Mouse (Mus musculus) hematopoietic stem cell, adult 5-6 weeks (primary cell): ENCODE results near the gene Traf6. TPM values are rescaled to one million over a fixed set of nuclear protein-coding genes. Genes with fewer than 3 reads are reported as not detected.

Experiments used
- ATAC-seq, 2 experiments: fragments of 125-278 bp in 1 of 2; replicated peaks in 1 of 2; 2 replicates each; pipeline ENCODE4 v1.8.0; 2016 to 2017; ENCODE audit warnings: inconsistent platforms in 2 of 2, mild to moderate bottlenecking in 2 of 2, moderate number of reproducible peaks in 2 of 2, low read depth in 1 of 2, moderate TSS enrichment in 1 of 2; ENCODE audit not compliant: low FRiP score in 2 of 2, poor library complexity in 2 of 2, severe bottlenecking in 2 of 2, insufficient read depth in 1 of 2, low TSS enrichment in 1 of 2
- total RNA-seq: library from RNA; stranded (forward); fragments of 172-1452, 232-1000 nt; gene quantifications from 2 replicates; pipeline ENCODE4 v1.2.3, GENCODE M21; 2017

The Traf6 gene
- total RNA-seq, 1 experiment from 2014 or later = 21.7 TPM

GRCm38 (mm10) chr2:101688011-101688410 is 9.8 kb downstream of the Traf6 start:
- ATAC-seq = no peak

GRCm38 (mm10) chr2:101690252-101690827 is 12.1 kb downstream of the Traf6 start:
- ATAC-seq = no peak

- ATAC-seq = no peak
These were observed 14.8 kb downstream of the Traf6 start for GRCm38 (mm10) chr2:101693043-101693442.

GRCm38 (mm10) chr2:101693577-101694215 is 15.5 kb downstream of the Traf6 start:
- no peak for ATAC-seq

- ATAC-seq = no peak
These were observed 17.4 kb downstream of the Traf6 start for GRCm38 (mm10) chr2:101695584-101695983.

GRCm38 (mm10) chr2:101699284-101699683 is 21.1 kb downstream of the Traf6 start:
- no peak for ATAC-seq

GRCm38 (mm10) chr2:101705941-101706485 is 27.8 kb downstream of the Traf6 start:
- ATAC-seq = no peak

GRCm38 (mm10) chr2:101711608-101712007 is 33.4 kb downstream of the Traf6 start:
- no peak for ATAC-seq

GRCm38 (mm10) chr2:101715650-101716323 is 37.6 kb downstream of the Traf6 start:
- ATAC-seq = peak; percentile 32 to 77; a peak in 2 of 4 replicates

GRCm38 (mm10) chr2:101717162-101717561 is 38.9 kb downstream of the Traf6 start:
- no peak for ATAC-seq

GRCm38 (mm10) chr2:101721835-101722234 is 43.6 kb downstream of the Traf6 start:
- ATAC-seq = no peak

- no peak for ATAC-seq
These were observed 44.4 kb downstream of the Traf6 start for GRCm38 (mm10) chr2:101722370-101723332.

GRCm38 (mm10) chr2:101723333-101723881 is 45.2 kb downstream of the Traf6 start:
- no peak for ATAC-seq

- no peak for ATAC-seq
These were observed 49.6 kb downstream of the Traf6 start for GRCm38 (mm10) chr2:101727787-101728186.

- no peak for ATAC-seq
These were observed 51.2 kb downstream of the Traf6 start for GRCm38 (mm10) chr2:101729472-101729871.

- no peak for ATAC-seq
These were observed 52.7 kb downstream of the Traf6 start for GRCm38 (mm10) chr2:101730972-101731371.

- ATAC-seq = peak; percentile 98 to 99
These were observed 54.6 kb downstream of the Traf6 start for GRCm38 (mm10) chr2:101732777-101733210.
